Mouse (Mus musculus) hindbrain, postnatal 0 days (tissue): ENCODE data around the gene Rock2. TPM values are rescaled to one million over a fixed set of nuclear protein-coding genes. Genes with fewer than 3 reads are reported as not detected.
A peak's percentile ranks its signal among the peaks of the same experiment; 100 is the strongest.

Source experiments
- ATAC-seq: fragments of 200-750 bp; cut with Nextera tagmentation; 2 replicates; pipeline ENCODE4 v1.8.0; 2017; ENCODE audit warnings: mild to moderate bottlenecking, moderate TSS enrichment, moderate library complexity
- DNase-seq: peaks from one replicate; pipeline ENCODE4 v3.0.0-alpha.2; 2015; ENCODE audit warnings: low spot score
- H3K27ac ChIP-seq: fragments of 300-500 bp; sonication (generic); 2 replicates; pipeline ENCODE4 v1.5.1; 2014; ENCODE audit warnings: mild to moderate bottlenecking
- H3K27me3 ChIP-seq: fragments of 300-500 bp; sonication (generic); 2 replicates; pipeline ENCODE4 v1.6.1; 2014; ENCODE audit warnings: low read length, mixed read lengths; ENCODE audit not compliant: insufficient read depth
- H3K36me3 ChIP-seq: fragments of 300-500 bp; sonication (generic); 2 replicates; pipeline ENCODE4 v1.6.1; 2014; ENCODE audit warnings: low read length, mixed read lengths; ENCODE audit not compliant: insufficient read depth
- H3K4me1 ChIP-seq: fragments of 300-500 bp; sonication (generic); 2 replicates; pipeline ENCODE4 v1.6.1; 2014; ENCODE audit warnings: antibody characterized with exemption, low read length, mixed read lengths; ENCODE audit not compliant: insufficient read depth
- H3K4me2 ChIP-seq: fragments of 300-500 bp; sonication (generic); 2 replicates; pipeline ENCODE4 v1.6.1; 2014; ENCODE audit warnings: low read depth, mild to moderate bottlenecking, low read length, moderate library complexity, mixed read lengths
- H3K4me3 ChIP-seq: fragments of 300-500 bp; sonication (generic); 2 replicates; pipeline ENCODE4 v1.5.1; 2014; ENCODE audit warnings: low read length
- H3K9ac ChIP-seq: fragments of 300-500 bp; sonication (generic); replicated peaks from 2 replicates; pipeline ENCODE4 v1.6.1; 2014; ENCODE audit warnings: mild to moderate bottlenecking, low read length, moderate library complexity, mixed read lengths
- H3K9me3 ChIP-seq: fragments of 300-500 bp; sonication (generic); 2 replicates; pipeline ENCODE4 v1.6.1; 2016; ENCODE audit warnings: low read length, mixed read lengths
- CTCF ChIP-seq: IDR thresholded peaks from 2 replicates; pipeline ENCODE4 v1.5.1; 2016; ENCODE audit warnings: antibody characterized with exemption, control low read depth, low read depth
- WGBS: fragments of 180-500 bp; shearing (Covaris S2); extraction: QIAGEN DNeasy Blood & Tissue Kit; methylation state at CpG from one replicate; pipeline ENCODE4 v1.1.7; 2014; 5-methylcytosine and 5-hydroxymethylcytosine counted together
- polyA plus RNA-seq: library from polyadenylated mRNA; unstranded; fragments of >200 nt; fragmentation: Nextera tagmentation; extraction: Ambion mirVana; gene quantifications from 2 replicates; pipeline ENCODE4 v1.2.1, GENCODE M21; 2015
- total RNA-seq: library from RNA; depleted of rRNA; stranded (reverse); fragments of >200 nt; gene quantifications from 2 replicates; pipeline ENCODE4 v1.2.3, GENCODE M21; 2014

Rock2 gene
- total and polyA plus RNA-seq, 2 experiments from 2014 or later: 12.7 to 20.9 TPM

- Histone ChIP-seq H3K4me3 (no peak overlapping the region), H3K4me2 (no peak overlapping the region), H3K9me3 (no peaks in the 10 kb centered on the region), H3K9ac (no peak overlapping the region), H3K27ac (no peak overlapping the region), H3K27me3 (no peaks in the 10 kb centered on the region), H3K36me3 (no peaks in the 10 kb centered on the region), H3K4me1 (peaks cover 9% of the 10 kb centered on the region; the same call in 1 of the 2 replicates)
- TF ChIP-seq CTCF: no peak
- WGBS: 62% methylated on average over 2 of the region's 2 CpGs
- DNase-seq: no peak
- no peak for ATAC-seq
Measured at GRCm38 (mm10) chr12:16898221-16898620, 3.5 kb downstream of the Rock2 start.

GRCm38 (mm10) chr12:16898790-16899189, 4.1 kb downstream of the Rock2 start:
- peaks cover 8% of the 10 kb centered on the region; the same call in 1 of the 2 replicates for H3K4me1 ChIP-seq
- ATAC-seq (no peak), DNase-seq (no peak)
- H3K36me3 ChIP-seq: no peaks in the 10 kb centered on the region
- no peak overlapping the region for H3K4me2 ChIP-seq
- no peaks in the 10 kb centered on the region for H3K27me3 ChIP-seq
- no peak overlapping the region for H3K4me3 ChIP-seq
- H3K9ac ChIP-seq: no peak overlapping the region
- no peak for TF ChIP-seq CTCF
- no peaks in the 10 kb centered on the region for H3K9me3 ChIP-seq
- no peak overlapping the region for H3K27ac ChIP-seq

GRCm38 (mm10) chr12:16900625-16901222, 6.0 kb downstream of the Rock2 start:
- DNase-seq: no peak
- 65% methylated on average over 3 of the region's 3 CpGs for WGBS
- Histone ChIP-seq H3K36me3 (no peaks in the 10 kb centered on the region), H3K9ac (no peak overlapping the region), H3K4me3 (no peak overlapping the region), H3K27me3 (no peaks in the 10 kb centered on the region), H3K4me2 (no peak overlapping the region), H3K9me3 (no peaks in the 10 kb centered on the region), H3K4me1 (0 out of 2 replicates have a peak, but pooled peaks cover 4% of the 10 kb centered on the region), H3K27ac (no peak overlapping the region)
- ATAC-seq: no peak
- no peak for TF ChIP-seq CTCF

- WGBS: 84% methylated on average over 2 of the region's 2 CpGs
- no peak for ATAC-seq
- H3K36me3 ChIP-seq: no peaks in the 10 kb centered on the region
- no peak overlapping the region for H3K9ac ChIP-seq
- H3K27ac ChIP-seq: no peak overlapping the region
- no peaks in the 10 kb centered on the region for H3K4me1 ChIP-seq
- no peaks in the 10 kb centered on the region for H3K9me3 ChIP-seq
- no peak for DNase-seq
- no peaks in the 10 kb centered on the region for H3K27me3 ChIP-seq
- H3K4me2 ChIP-seq: no peak overlapping the region
- TF ChIP-seq CTCF: no peak
- no peak overlapping the region for H3K4me3 ChIP-seq
Measured at GRCm38 (mm10) chr12:16903949-16904635, 9.4 kb downstream of the Rock2 start.

GRCm38 (mm10) chr12:16907282-16907846, 12.7 kb downstream of the Rock2 start:
- Histone ChIP-seq H3K4me3 (no peak overlapping the region), H3K9ac (no peak overlapping the region), H3K4me2 (no peak overlapping the region), H3K27me3 (no peaks in the 10 kb centered on the region), H3K36me3 (no peaks in the 10 kb centered on the region), H3K9me3 (no peaks in the 10 kb centered on the region), H3K4me1 (no peaks in the 10 kb centered on the region), H3K27ac (no peak overlapping the region)
- WGBS: 72% methylated on average over 1 of the region's 1 CpGs
- no peak for TF ChIP-seq CTCF
- no peak for ATAC-seq
- DNase-seq: no peak

GRCm38 (mm10) chr12:16907953-16908648, 13.4 kb downstream of the Rock2 start:
- Histone ChIP-seq H3K4me2 (no peak overlapping the region), H3K4me1 (no peaks in the 10 kb centered on the region), H3K27me3 (no peaks in the 10 kb centered on the region), H3K36me3 (no peaks in the 10 kb centered on the region), H3K4me3 (no peak overlapping the region), H3K9ac (no peak overlapping the region), H3K9me3 (no peaks in the 10 kb centered on the region), H3K27ac (no peak overlapping the region)
- DNase-seq (no peak), ATAC-seq (no peak)
- WGBS: 92% methylated on average over 1 of the region's 1 CpGs
- TF ChIP-seq CTCF: 0 out of 2 replicates have a peak, but pooled peaks have one; percentile 15
